Mouse (Mus musculus) naive thymus-derived CD4-positive, alpha-beta T cell, adult 2 months (primary cell): ENCODE measurements at regions not wholly inside any gene's neighbourhood (a gene's known extent, or its start where the extent isn't known, plus 50 kb on each side); places are given as distances from the start of the nearest gene placed in this dataset.

ENCODE experiments used
- DNase-seq: peaks from one replicate; pipeline ENCODE4 v3.0.0-alpha.2; 2011; ENCODE audit warnings: low read depth

DNA sequence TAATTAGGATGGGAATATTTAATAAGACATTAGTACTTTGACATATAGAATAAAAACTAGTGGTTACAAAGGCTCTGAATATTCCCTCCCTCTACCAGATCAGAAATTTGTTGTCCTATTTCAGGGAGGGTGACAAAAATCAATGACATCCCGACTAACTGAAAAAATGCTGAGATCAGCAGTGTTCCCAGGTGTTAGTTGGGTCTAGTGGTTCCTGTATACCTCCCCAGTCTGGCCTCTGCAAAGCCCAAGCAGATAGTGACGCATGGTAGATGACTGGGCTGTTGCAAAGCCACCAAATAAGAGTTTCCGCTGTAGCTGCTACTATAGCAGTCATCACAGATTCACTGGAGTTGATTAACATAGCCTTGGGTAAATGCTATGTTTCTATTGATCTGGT lies 59.9 kb upstream of the Gm4791 start:
- DNase-seq = no peak

DNA sequence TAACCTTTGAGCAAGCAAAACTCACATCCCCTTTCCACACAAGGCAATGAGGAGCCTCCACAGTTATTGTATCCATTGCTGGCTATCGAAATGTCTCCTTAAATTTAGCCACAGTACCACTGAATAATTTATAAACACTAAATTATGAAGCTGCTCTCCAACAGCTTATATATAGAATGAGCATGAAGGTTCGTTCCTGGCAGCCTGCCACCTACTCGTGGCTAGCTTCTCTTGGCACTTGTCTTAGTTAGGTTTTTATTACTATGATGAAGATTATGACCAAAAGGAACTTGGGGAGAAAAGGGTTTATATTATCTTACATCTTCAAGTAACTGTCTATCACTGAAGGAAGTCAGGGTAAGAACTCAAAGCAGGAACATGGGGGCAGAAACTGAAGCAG lies 72.9 kb upstream of the Gm4791 start:
- DNase-seq = no peak

DNA sequence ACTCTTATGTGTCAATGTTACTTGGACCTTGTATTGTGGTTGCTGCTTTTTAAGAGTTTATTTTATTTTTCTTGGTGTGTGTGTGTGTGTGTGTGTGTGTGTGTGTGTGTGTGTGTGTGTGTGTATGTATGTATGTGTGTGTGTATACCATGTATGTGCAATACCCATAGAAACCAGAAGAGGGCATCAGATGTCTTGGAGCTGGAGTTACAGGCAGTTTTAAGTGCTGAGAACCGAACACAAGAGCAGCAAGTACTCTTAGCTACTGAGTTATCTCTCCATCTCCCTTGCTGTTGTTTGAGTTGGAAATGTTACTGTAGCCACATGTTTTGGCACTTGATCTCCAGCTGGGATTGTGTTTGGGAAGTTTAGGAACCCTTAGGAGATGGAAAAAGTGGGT lies 78.5 kb upstream of the Gm4791 start:
- no peak for DNase-seq

DNA sequence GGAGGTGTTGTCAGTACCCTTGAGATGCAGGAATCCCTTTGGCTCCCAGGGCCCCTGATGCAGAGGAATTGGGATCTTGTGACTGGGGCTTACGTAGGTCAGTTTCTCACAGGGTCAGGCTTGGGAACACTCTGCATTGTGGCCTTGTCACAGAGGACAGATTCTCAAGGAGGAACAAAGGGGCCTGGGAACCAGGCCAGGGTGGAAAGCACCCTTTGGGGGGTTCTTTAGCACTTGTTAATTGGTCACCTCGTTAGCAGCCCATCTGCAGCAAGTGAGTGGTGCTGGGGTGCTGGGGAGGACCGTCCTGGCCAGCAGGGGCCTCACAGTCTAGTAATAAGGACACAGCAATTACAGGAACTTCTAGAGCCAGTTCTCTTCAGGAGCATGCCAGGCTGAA lies 85.3 kb upstream of the Gm4791 start:
- no peak for DNase-seq

DNA sequence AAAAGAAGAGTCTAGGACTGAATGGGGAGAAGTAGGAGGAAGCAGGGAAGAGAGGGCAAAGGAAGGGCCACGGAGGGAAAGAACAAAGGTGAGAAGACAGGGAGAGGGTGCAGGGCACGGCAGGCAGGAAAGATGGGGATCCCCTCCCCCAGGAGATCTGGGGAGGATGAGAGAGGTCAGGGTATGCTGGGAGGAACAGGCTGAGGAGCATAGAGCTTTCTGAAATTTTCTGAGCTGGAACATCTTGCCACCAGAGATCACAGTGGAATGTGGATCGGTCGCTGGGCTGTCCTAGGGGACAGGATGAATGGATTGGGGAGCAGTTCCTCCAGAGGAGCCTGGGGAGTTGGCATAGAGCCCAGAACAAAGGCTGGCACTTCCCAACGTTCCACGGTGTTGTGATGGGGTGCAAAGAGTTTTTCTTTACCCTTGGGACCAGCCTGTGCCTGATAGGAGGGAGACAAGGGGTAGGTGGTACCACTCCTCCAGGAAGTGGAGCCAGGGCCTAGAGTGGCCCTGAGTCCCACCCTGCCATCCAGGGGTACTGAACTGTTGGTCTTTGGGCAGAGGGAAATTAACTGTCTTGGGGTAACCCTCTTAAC lies 89.0 kb upstream of the Gm4791 start:
- no peak for DNase-seq

DNA sequence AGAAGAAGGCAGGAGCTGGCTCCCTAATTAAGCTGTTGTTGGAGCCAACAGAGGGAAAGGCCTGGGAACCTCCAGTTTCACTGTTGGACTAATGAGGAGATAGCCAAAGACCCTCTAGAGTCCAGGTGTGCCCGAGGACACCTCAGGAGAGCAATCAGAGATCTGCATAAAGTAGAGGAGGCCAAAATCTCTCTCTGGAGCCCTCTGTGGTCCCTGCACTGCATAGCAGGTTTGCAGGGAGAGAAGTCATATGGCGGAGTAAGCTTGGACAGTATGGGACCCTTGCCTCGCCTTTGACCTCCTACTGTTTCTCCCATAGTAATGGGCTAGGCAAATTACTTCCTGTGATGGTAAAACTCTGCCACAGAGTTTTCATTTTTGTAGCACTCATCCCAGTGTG lies 93.5 kb upstream of the Gm4791 start:
- no peak for DNase-seq

DNA sequence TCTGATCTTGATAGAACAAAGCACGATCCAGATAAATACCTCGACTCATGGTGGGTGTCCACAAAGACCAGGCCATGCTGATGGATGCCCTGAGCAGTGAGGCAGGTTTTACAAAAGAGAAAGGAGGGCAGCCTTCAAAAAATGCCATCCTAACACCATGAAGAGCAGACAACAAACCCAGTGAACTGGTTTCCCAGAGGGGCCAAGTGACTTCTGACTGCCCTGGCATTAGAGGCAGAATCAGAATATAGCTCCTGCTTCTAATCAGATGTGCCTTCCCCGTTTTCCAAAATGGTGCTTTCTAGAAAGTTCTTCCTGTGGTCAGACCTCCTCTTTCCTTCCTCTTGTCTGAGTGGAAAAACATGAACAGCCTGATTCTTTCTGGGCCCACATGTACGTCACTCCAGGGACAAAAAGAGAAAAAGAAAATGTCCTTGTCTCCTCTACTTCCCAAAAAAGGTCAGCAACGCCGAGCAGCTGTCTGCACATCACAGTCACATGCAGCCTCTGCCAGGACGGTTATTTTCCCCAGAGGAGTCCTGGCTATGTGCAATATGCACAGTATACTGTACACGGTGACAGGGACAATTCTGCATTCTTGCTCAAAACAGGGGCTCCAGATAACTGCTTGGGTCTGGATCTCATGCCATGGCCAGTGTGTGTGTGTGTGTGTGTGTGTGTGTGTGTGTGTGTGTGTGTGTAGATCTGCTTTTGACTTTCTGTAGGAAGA lies 94.9 kb upstream of the Gm4791 start:
- DNase-seq = no peak

DNA sequence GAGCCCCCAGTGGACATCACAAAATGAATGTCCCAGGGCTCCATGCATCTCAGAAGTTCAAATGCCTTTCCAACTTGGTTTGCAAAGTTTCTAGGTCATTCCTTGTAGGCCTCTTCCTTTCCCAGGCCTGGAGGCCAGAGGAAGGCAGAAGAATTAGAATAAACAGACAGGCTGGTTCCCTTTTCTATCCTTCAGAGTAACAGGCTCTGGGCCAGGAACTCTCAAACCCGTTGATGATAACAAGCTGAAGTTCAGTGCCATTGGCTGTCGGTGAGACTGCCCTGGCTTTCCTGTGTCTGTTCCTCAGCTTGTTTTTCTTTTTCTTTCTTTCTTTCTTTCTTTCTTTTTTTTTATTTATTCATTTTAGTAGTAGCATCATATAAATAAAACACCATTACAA lies 99.3 kb upstream of the Gm4791 start:
- DNase-seq = no peak

DNA sequence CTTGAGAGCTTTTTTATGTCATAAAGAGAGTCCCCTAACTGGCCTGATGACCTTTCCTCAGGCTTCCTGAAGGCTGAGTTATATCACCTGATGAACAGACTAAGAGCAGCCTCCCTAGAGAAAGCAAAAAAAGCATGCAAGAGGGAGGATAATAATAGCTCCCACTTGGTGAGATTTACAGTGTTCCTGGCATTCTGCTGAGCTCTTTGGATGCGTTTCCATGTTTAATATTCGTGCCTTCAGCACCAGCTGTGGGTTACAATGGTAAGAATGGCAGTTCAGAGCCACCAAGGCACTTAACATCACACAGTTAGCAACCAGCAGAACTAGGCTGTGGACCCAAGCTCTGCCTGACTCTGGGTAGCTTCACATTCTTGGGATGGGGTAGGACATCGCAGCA lies 100.4 kb upstream of the Gm4791 start:
- DNase-seq = no peak

DNA sequence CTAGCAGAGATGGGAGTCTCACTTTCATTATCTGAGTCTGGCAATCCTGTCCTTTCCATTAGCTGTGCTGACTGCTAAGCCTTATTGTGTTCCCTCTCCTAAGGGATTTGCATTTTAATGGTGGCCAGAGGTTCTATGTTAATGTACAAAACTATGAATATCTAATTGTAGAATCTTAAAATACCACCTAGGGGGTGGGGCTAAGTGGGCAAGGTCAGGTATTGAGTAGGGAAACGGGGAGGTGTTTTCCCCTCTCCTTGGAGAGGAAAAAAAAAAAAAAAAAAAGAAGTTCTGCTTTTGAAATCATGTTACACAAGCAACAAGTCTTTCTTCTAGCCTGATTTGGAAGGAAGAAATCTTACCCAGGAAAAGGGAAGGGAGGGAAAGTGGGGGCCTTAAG lies 106.7 kb upstream of the Gm4791 start:
- DNase-seq = no peak

DNA sequence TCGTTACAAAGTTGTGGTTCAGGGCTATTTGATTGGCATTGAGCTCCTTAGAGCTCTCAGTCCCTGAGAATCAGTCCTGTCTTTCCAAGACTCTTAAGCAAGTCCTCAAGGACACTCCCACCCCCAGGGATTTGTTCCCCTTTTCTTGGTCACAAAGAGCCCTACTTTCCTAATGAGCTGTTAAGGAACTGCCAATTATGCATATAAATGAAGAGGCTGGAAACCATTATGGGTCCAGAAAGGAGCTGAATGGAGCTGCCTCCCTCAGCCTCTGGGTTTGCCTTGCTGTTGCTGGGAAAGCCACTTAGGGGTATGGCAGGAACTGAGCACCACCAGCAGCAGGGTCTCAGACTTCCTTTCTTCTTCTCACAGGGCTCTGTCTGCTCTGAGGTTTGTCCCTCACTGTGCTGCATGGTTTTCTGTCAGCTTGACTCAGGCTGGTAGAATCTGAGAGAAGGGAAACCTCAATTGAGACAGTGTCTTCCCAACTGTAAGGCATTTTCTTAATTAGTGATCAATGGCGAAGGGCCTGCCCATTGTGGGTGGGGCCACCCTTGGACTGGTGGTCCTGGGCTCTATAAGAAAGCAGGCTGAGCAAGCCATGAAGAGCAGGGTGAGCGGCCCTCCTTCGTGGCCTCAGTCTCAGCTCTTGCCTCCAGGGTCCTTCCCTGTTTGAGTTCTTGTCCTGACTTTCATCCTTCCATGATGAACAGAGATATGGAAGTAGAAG lies 108.4 kb upstream of the Gm4791 start:
- no peak for DNase-seq

DNA sequence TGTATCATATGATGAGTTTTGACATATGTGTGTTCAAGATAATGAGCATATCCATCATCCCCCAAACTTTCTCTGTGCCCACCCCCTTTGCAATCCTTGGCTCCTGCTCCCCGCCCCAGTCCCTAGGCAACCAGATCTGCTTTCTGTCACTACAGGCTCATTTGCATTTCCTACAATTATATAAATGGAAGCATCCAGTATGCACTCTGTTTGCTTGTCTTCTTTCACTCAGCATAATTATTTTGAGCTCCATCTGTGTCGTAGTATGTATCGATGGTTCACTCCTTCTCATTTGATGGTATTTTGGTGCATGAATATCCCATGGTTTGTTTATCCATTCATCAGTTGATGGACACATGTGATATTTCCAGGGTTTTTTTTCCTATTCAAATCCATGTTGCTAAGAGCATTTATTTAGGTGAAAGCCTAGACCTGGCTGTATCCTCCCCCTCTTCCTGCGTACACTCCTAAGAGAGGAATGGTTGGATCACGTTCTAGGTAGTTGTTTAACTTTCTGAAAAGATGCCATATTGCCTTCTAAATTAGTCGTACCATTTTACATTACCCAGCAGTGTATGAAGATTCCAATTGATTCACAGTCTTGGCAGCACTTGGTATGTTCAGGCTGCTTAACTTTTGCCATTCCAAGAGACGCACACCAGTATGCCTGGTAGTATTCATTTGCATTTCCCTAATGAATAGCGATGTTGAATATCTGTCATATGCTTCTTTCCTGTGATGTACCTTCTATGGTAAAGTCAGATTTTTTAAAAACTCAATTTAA lies 127.1 kb upstream of the Gm4791 start:
- no peak for DNase-seq

DNA sequence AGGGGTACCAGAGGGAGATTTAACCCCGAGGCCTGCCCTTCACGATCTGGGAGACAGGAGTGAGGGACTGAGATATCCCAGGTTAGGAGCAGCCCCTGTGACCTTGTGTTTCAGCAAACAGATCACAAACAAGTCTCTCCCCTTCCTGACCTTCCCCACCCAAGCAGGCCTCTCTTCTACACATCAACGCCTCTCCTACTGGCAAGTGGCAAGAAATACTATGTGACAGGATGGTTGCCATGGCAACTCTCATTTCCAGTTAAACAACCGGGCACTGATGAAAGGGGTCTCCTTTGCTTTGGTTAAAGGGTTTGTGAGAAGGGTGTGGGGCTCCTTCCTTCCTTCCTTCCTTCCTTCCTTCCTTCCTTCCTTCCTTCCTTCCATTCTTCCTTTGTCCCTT lies 134.6 kb upstream of the Gm4791 start:
- no peak for DNase-seq

DNA sequence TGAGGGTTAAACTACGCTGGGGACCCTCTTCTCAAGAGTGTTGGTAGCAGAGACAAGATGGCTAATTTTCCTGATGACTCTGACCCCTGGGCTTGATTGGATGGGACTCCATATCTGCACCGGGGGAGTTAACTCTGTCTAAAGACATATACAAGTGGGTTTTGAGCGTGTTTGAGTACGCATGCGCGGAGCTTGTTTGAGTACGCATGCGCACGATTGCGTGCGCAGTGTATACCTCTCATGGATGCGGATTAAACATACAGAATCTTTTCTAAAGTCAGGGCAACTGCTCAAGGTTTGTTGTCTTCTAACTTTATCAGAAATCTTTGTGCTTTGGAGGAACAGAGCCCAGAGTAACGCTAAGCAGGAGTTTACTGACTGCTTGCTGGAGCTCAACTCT lies 146.8 kb upstream of the Gm4791 start:
- DNase-seq = no peak

DNA sequence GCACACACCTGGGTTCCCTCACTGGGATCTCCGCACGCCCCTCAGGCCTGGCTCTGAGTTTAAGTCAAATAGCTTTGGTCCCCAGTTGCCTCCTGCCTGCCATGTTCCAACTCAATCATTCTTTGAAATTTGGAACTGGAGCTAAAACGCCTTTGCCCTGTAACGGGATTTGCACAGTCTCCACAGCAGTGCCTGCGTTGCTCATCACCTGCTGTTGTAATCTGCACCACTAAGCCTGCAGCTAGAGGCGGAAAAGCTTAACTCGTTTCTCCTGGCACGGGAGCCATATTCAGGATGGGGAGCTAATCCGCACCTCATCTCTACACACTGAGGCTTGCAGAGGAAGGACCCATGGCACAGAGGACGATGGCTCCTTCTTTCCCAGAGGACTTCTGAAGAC lies 147.2 kb upstream of the Gm4791 start:
- no peak for DNase-seq

DNA sequence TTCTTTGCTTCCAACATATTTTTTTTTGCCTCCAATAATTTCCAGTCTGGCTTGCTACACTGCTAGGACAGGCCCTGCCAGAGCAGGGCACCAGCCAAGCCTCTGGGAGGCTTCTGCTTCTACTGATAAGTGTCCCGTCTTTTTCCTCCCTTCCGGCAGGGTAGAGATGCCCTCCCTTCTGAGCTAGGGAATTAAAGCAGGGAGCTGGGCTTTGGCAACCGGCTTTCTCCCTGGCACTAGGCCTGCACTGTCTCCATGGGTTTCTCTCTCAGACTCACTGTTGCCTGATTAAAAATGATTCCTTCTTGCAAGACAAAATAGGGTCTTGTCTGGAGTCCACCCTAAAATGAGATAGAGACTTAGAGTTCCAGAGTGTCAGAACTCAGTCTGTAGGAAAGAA lies 153.3 kb upstream of the Gm4791 start:
- no peak for DNase-seq

DNA sequence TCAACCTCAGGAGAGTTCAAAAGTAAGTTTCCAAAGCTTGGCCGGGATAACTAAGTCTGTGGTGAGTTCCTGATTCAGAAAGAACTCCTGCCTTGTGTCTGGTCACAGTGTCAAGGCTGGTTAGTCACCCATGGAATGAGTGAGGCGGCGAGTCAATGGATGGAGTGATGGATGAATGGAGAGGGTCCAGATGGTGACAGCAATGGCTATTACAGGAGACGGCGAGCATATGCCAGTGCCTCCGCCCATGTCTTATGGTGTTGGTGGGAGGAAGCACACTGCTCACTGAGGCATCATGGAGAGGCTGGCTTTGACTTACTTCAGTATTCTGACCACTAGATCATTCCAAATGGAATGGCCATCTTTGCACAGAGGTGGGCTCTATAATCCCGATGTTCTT lies 154.8 kb upstream of the Gm4791 start:
- DNase-seq = no peak

DNA sequence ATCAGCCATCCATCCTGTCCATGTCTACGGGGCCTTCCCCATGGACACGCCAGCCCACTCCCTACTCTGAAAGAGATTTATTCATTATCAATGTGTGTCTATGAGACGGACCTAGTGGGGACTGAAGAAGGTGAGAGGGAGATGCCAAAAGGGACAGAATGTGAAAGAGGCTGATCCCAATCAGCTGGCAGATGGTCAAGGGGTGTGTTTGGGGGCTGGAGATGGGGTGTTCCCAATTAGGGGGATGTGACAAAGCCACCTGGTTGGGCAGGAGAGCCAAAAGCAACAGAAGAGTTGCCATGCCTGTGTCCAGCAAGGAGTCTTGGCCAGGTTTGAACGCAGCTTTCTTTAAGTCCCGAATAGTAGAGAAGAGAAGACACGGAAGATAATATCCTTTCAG lies 157.0 kb upstream of the Gm4791 start:
- no peak for DNase-seq

DNA sequence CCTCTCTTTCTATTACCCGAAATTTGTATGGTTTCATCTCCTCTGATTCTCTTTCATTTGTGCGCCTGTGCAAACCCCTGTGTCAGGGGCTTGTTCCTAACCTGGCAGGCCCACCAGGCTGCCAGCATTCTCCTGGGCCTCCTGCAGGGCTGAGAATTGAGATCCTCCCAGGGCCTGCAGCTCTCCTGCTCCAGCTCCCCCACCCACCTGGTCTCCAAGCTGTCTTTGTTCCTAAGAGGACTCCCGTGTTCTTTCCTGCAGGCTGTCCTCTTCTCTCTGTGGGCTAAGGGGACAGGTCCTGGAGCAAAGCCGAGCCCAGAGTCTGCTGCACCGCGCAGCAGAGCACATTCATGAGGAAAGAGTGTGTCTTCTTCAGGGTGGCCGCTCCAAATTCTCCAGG lies 163.3 kb upstream of the Gm4791 start:
- DNase-seq = no peak

DNA sequence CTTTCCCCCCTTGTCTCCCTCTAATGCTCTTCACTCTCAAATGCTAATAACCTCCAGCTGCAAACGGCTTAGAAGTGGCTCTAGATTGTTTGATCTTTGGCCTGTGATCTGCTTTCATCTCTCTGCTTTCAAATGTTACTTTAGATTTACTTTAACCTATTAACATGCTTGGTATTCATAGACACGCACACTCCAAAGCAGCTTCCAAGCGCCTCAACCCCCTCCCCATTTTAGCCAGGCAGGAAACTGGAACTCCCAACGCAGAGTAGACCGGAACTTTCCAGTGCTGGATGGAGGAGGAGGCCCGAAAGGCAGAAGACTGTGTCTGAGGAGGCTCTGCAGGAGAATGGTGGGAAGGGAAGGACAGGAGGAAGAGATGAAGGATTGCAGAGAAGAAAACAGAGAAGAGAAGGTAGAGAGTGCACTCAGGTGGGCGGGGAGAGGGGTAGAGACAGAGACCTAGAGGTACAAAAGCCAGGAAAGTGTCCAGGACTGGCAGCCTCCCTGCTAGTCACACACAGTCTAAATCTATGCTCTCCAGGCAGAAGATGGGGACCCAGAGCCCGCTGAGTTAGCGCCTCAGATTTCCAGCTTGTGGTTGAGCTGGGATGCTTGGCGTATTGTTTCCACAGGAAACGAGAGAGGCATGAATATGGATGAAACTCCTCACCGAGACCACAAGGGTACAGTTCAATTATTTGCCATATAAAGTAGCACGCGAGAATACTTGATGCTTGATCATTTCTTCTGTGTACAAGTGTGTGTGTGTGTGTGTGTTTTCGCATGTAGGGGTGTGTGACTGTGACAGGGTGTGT lies 167.6 kb upstream of the Gm4791 start:
- no peak for DNase-seq

DNA sequence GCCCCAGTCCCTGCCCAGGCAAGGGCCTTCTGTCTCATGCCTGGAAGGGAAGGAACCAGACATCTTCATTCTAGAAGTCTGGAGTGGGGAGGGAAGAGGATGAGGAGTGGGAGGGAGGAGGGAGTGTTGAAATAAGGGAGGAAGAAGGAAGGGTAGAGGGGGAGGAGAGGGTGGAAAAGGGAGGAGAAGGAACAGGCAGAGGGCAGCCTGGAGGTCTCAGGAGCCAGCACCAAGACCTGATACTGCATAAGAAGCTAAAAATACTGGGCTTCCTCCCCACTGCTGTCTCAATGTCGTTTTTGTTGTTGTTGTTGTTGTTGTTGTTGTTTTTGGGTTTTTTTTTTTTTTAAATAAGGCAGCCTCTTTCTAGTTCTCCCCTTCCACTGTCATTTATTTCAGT lies 168.2 kb upstream of the Gm4791 start:
- no peak for DNase-seq

DNA sequence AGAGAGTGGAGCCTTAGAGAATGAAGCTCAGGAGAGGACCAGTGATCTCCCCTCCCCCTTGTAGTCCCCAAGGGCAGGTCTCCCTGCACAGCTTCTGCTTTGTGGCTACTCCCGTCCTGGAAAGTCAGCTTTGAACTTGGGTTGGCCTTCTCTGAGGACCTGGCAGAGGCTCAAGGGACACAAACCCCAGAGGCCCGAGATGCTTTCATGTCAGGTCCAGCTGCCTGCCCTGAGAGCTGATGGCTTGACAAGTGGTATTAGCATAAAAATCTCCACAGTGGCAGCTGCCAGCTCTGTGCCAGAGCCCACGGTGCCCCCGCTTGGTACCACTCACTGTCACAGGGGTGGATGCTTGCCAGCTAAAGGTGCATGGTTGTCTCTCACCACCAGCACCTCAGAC lies 173.8 kb upstream of the Gm4791 start:
- DNase-seq = no peak
